Mouse (Mus musculus) lung, embryonic 14.5 days (tissue): Measurements from ENCODE around the gene Calhm1. TPM values are rescaled to one million over a fixed set of nuclear protein-coding genes. Genes with fewer than 3 reads are reported as not detected.
"Not testable (repeated sequence)": the region's sequence is repeated elsewhere in the genome, so short reads cannot be mapped to it uniquely, and the experiment has no call there.

Experiments used
- ATAC-seq: fragments of 200-750 bp; cut with Nextera tagmentation; 2 replicates; pipeline ENCODE4 v1.8.0; 2017; ENCODE audit warnings: mild to moderate bottlenecking, moderate TSS enrichment, moderate library complexity; ENCODE audit not compliant: insufficient read depth
- DNase-seq: peaks from one replicate; pipeline ENCODE4 v3.0.0-alpha.2; 2015
- H3K27ac ChIP-seq: fragments of 300-500 bp; sonication (generic); 2 replicates; pipeline ENCODE4 v1.5.1; 2014; ENCODE audit warnings: low read depth, mild to moderate bottlenecking, moderate library complexity
- H3K27me3 ChIP-seq: fragments of 300-500 bp; sonication (generic); 2 replicates; pipeline ENCODE4 v1.6.1; 2014; ENCODE audit warnings: low read length, control low read depth; ENCODE audit not compliant: insufficient read depth
- H3K36me3 ChIP-seq: fragments of 300-500 bp; sonication (generic); 2 replicates; pipeline ENCODE4 v1.6.1; 2014; ENCODE audit warnings: control low read depth; ENCODE audit not compliant: insufficient read depth
- H3K4me1 ChIP-seq: fragments of 300-500 bp; sonication (generic); 2 replicates; pipeline ENCODE4 v1.6.1; 2014; ENCODE audit warnings: antibody characterized with exemption, control low read depth; ENCODE audit not compliant: insufficient read depth
- H3K4me2 ChIP-seq: fragments of 300-500 bp; sonication (generic); 2 replicates; pipeline ENCODE4 v1.6.1; 2014; ENCODE audit warnings: mild to moderate bottlenecking
- H3K4me3 ChIP-seq: fragments of 300-500 bp; sonication (generic); 2 replicates; pipeline ENCODE4 v1.5.1; 2014; ENCODE audit warnings: low read depth, low read length
- H3K9ac ChIP-seq: fragments of 300-500 bp; sonication (generic); 2 replicates; pipeline ENCODE4 v1.6.1; 2014
- H3K9me3 ChIP-seq: fragments of 300-500 bp; sonication (generic); 2 replicates; pipeline ENCODE4 v1.6.1; 2016; ENCODE audit warnings: low read depth, low read length, control low read depth
- CTCF ChIP-seq: IDR thresholded peaks from 2 replicates; pipeline ENCODE4 v1.5.1; 2016; ENCODE audit warnings: antibody characterized with exemption, low read depth
- WGBS: fragments of 180-500 bp; shearing (Covaris S2); extraction: QIAGEN DNeasy Blood & Tissue Kit; methylation state at CpG from one replicate; pipeline ENCODE4 v1.1.7; 2014; 5-methylcytosine and 5-hydroxymethylcytosine counted together
- polyA plus RNA-seq: library from polyadenylated mRNA; unstranded; fragments of >200 nt; fragmentation: Nextera tagmentation; extraction: Ambion mirVana; gene quantifications from 2 replicates; pipeline ENCODE4 v1.2.1, GENCODE M21; 2014

Gene Calhm1
- polyA plus RNA-seq, 1 experiment from 2014 or later, result not detected

GRCm38 (mm10) chr19:47153767-47154166, 9.7 kb upstream of the Calhm1 start:
- Histone ChIP-seq H3K9me3 (no peaks in the 10 kb centered on the region), H3K9ac (no peak overlapping the region), H3K27me3 (peaks cover 11% of the 10 kb centered on the region; the same call in 1 of the 2 replicates), H3K4me2 (no peak overlapping the region), H3K27ac (no peak overlapping the region), H3K4me3 (no peak overlapping the region), H3K4me1 (no peaks in the 10 kb centered on the region; the same call in 1 of the 2 replicates), H3K36me3 (no peaks in the 10 kb centered on the region)
- ATAC-seq (no peak), DNase-seq (no peak)
- 81% methylated on average over 7 of the region's 7 CpGs for WGBS
- no peak for TF ChIP-seq CTCF

- H3K36me3 ChIP-seq, result no peaks in the 10 kb centered on the region
- H3K27me3 ChIP-seq, result peaks cover 11% of the 10 kb centered on the region; the same call in 1 of the 2 replicates
- H3K27ac ChIP-seq, result no peak overlapping the region
- H3K4me2 ChIP-seq, result peak overlapping the region; percentile 55
- no peak overlapping the region; the same call in 1 of the 2 replicates for H3K4me3 ChIP-seq
- no peak for TF ChIP-seq CTCF
- ATAC-seq (no peak), DNase-seq (no peak)
- no peak overlapping the region for H3K9ac ChIP-seq
- no peaks in the 10 kb centered on the region for H3K9me3 ChIP-seq
- no peaks in the 10 kb centered on the region; the same call in 1 of the 2 replicates for H3K4me1 ChIP-seq
- 53% methylated on average over 12 of the region's 12 CpGs for WGBS
Observed at GRCm38 (mm10) chr19:47152062-47152369, 8.0 kb upstream of the Calhm1 start.

- H3K9me3 ChIP-seq, result no peaks in the 10 kb centered on the region
- peak overlapping the region; percentile 55 for H3K4me2 ChIP-seq
- H3K36me3 ChIP-seq, result no peaks in the 10 kb centered on the region
- DNase-seq (peak; percentile 16), ATAC-seq (no peak)
- peaks cover 11% of the 10 kb centered on the region; the same call in 1 of the 2 replicates for H3K27me3 ChIP-seq
- TF ChIP-seq CTCF, result no peak
- peak overlapping the region; percentile 15; the same call in 1 of the 2 replicates for H3K9ac ChIP-seq
- peak overlapping the region; percentile 12; the same call in 1 of the 2 replicates for H3K4me3 ChIP-seq
- WGBS, result 24% methylated on average over 32 of the region's 32 CpGs
- no peak overlapping the region for H3K27ac ChIP-seq
- H3K4me1 ChIP-seq, result no peaks in the 10 kb centered on the region; the same call in 1 of the 2 replicates
Observed at GRCm38 (mm10) chr19:47151332-47152061, 7.4 kb upstream of the Calhm1 start.

- ATAC-seq (no peak), DNase-seq (no peak)
- Histone ChIP-seq H3K27me3 (peaks cover 11% of the 10 kb centered on the region; the same call in 1 of the 2 replicates), H3K4me2 (no peak overlapping the region), H3K4me3 (no peak overlapping the region), H3K9ac (no peak overlapping the region), H3K4me1 (no peaks in the 10 kb centered on the region; the same call in 1 of the 2 replicates), H3K27ac (no peak overlapping the region), H3K9me3 (no peaks in the 10 kb centered on the region), H3K36me3 (no peaks in the 10 kb centered on the region)
- no peak for TF ChIP-seq CTCF
- 18% methylated on average over 4 of the region's 4 CpGs for WGBS
Observed at GRCm38 (mm10) chr19:47149854-47150253, 5.8 kb upstream of the Calhm1 start.

GRCm38 (mm10) chr19:47148267-47148847, 4.3 kb upstream of the Calhm1 start:
- no peak overlapping the region for H3K9ac ChIP-seq
- peaks cover 11% of the 10 kb centered on the region; the same call in 1 of the 2 replicates for H3K27me3 ChIP-seq
- no peaks in the 10 kb centered on the region for H3K36me3 ChIP-seq
- TF ChIP-seq CTCF, result no peak
- H3K4me3 ChIP-seq, result no peak overlapping the region
- H3K4me2 ChIP-seq, result no peak overlapping the region
- no peak overlapping the region for H3K27ac ChIP-seq
- no peaks in the 10 kb centered on the region for H3K9me3 ChIP-seq
- WGBS, result 69% methylated on average over 5 of the region's 5 CpGs
- no peaks in the 10 kb centered on the region; the same call in 1 of the 2 replicates for H3K4me1 ChIP-seq
- no peak for ATAC-seq
- DNase-seq, result no peak

GRCm38 (mm10) chr19:47142438-47142837, 1.6 kb downstream of the Calhm1 start:
- TF ChIP-seq CTCF, result no peak
- H3K4me3 ChIP-seq, result no peak overlapping the region
- no peak for DNase-seq
- no peaks in the 10 kb centered on the region for H3K9me3 ChIP-seq
- H3K4me2 ChIP-seq, result no peak overlapping the region
- peaks cover 4% of the 10 kb centered on the region; the same call in 1 of the 2 replicates for H3K4me1 ChIP-seq
- no peak for ATAC-seq
- no peak overlapping the region for H3K9ac ChIP-seq
- no peaks in the 10 kb centered on the region for H3K36me3 ChIP-seq
- 69% methylated on average over 6 of the region's 6 CpGs for WGBS
- no peaks in the 10 kb centered on the region for H3K27me3 ChIP-seq
- no peak overlapping the region for H3K27ac ChIP-seq

- peaks cover 11% of the 10 kb centered on the region; the same call in 1 of the 2 replicates for H3K4me1 ChIP-seq
- H3K4me3 ChIP-seq, H3K36me3 ChIP-seq, H3K27ac ChIP-seq, ATAC-seq, H3K27me3 ChIP-seq, H3K4me2 ChIP-seq, H3K9me3 ChIP-seq, H3K9ac ChIP-seq: not testable (repeated sequence)
- WGBS, result 29% methylated on average over 7 of the region's 7 CpGs
- peak; percentile 26 for TF ChIP-seq CTCF
- DNase-seq, result peak; percentile 43
Observed at GRCm38 (mm10) chr19:47139611-47140010, 4.4 kb downstream of the Calhm1 start.
